14 mouse cellular contexts compared by ENCODE assay signal in genomic region chr2:128549561-128549960, GRCm38 (mm10). TPM values are rescaled to one million over a fixed set of nuclear protein-coding genes. Genes with fewer than 3 reads are reported as not detected.
DNase-seq lines count a peak whose midpoint lies in the region; ATAC-seq lines count a peak whose summit lies in the region.
"Had no signal": no experiment of that assay in that cellular context is flagged by ENCODE, and none has a peak within 500 bp of the region (broad histone marks: within the 10 kb centered on the region; RNA-seq: fewer than 3 reads in every experiment).

No protein-coding gene starts in this region.

- H3K9me3 ChIP-seq in heart, embryonic 13.5 days: no peaks in the 10 kb centered on the region
- H3K9me3 ChIP-seq in lung, embryonic 16.5 days (ENCODE audit: control insufficient read depth, low read length): no peaks in the 10 kb centered on the region
- H3K9me3 ChIP-seq in stomach, embryonic 16.5 days (replicated peaks; ENCODE audit: control insufficient read depth, low read length): no peaks in the 10 kb centered on the region
- H3K9me3 ChIP-seq: embryonic facial prominence, embryonic 12.5 days had no signal

- no peak overlapping the region; the same call in 1 of the 2 replicates for H3K9ac ChIP-seq in heart, embryonic 13.5 days
- no peak overlapping the region for H3K9ac ChIP-seq in lung, embryonic 16.5 days (ENCODE audit: low read length)
- H3K9ac ChIP-seq in stomach, embryonic 16.5 days (ENCODE audit: low read length): peak overlapping the region; percentile 18; the same call in 1 of the 2 replicates
- H3K9ac ChIP-seq: embryonic facial prominence, embryonic 12.5 days had no signal

- WGBS in heart, embryonic 13.5 days: 24% methylated on average over 7 of the region's 7 CpGs
- WGBS in lung, embryonic 16.5 days: 9% methylated on average over 7 of the region's 7 CpGs
- WGBS in stomach, embryonic 16.5 days: 12% methylated on average over 7 of the region's 7 CpGs

- ATAC-seq in heart, embryonic 13.5 days (ENCODE audit: extremely low read depth, insufficient number of reproducible peaks, low FRiP score, low TSS enrichment): no peak
- ATAC-seq in lung, embryonic 16.5 days (ENCODE audit: low read depth): peak; percentile 82
- ATAC-seq in stomach, embryonic 16.5 days (ENCODE audit: insufficient read depth, low FRiP score): peak; percentile 71
- ATAC-seq: forebrain, embryonic 16.5 days had no signal

- H3K36me3 ChIP-seq in heart, embryonic 13.5 days: no peaks in the 10 kb centered on the region
- H3K36me3 ChIP-seq in lung, embryonic 16.5 days (ENCODE audit: control insufficient read depth, insufficient read depth, low read length): no peaks in the 10 kb centered on the region
- no peaks in the 10 kb centered on the region for H3K36me3 ChIP-seq in stomach, embryonic 16.5 days (ENCODE audit: control insufficient read depth, insufficient read depth, low read length)
- H3K36me3 ChIP-seq: embryonic facial prominence, embryonic 12.5 days had no signal

- peaks cover 13% of the 10 kb centered on the region for H3K4me1 ChIP-seq in heart, embryonic 13.5 days
- H3K4me1 ChIP-seq in lung, embryonic 16.5 days (replicated peaks; ENCODE audit: control insufficient read depth, insufficient read depth, low read length): peaks cover 30% of the 10 kb centered on the region
- H3K4me1 ChIP-seq in stomach, embryonic 16.5 days (ENCODE audit: control insufficient read depth, insufficient read depth, low read length): peaks cover 18% of the 10 kb centered on the region

- peaks cover 6% of the 10 kb centered on the region for H3K27me3 ChIP-seq in heart, embryonic 13.5 days (replicated peaks)
- no peaks in the 10 kb centered on the region for H3K27me3 ChIP-seq in lung, embryonic 16.5 days (ENCODE audit: control insufficient read depth, insufficient read depth, low read depth, low read length)
- H3K27me3 ChIP-seq in stomach, embryonic 16.5 days (ENCODE audit: control insufficient read depth, insufficient read depth, low read length): no peaks in the 10 kb centered on the region
- H3K27me3 ChIP-seq: embryonic facial prominence, embryonic 12.5 days had no signal

- H3K27ac ChIP-seq in heart, embryonic 13.5 days (replicated peaks): peak overlapping the region; percentile 48
- peak overlapping the region; percentile 1; the same call in 1 of the 2 replicates for H3K27ac ChIP-seq in lung, embryonic 16.5 days (ENCODE audit: low read length)
- peak overlapping the region; percentile 71 for H3K27ac ChIP-seq in stomach, embryonic 16.5 days (ENCODE audit: low read length)
- H3K27ac ChIP-seq: embryonic facial prominence, embryonic 12.5 days; left cerebral cortex, adult 2 months had no signal

- H3K4me3 ChIP-seq in heart, embryonic 13.5 days: no peak overlapping the region
- no peak overlapping the region for H3K4me3 ChIP-seq in lung, embryonic 16.5 days (ENCODE audit: low read length)
- no peak overlapping the region for H3K4me3 ChIP-seq in stomach, embryonic 16.5 days (replicated peaks; ENCODE audit: low read length)
- H3K4me3 ChIP-seq: embryonic facial prominence, embryonic 12.5 days; left cerebral cortex, adult 2 months had no signal

- H3K4me2 ChIP-seq in heart, embryonic 13.5 days: peak overlapping the region; percentile 24; the same call in 1 of the 2 replicates
- H3K4me2 ChIP-seq in lung, embryonic 16.5 days (ENCODE audit: low read depth, low read length): no peak overlapping the region; the same call in 1 of the 2 replicates
- no peak overlapping the region for H3K4me2 ChIP-seq in stomach, embryonic 16.5 days (ENCODE audit: low read depth, low read length)
- H3K4me2 ChIP-seq: embryonic facial prominence, embryonic 12.5 days had no signal

- no peak for DNase-seq in heart, adult 11 months
- no peak for DNase-seq in lung, adult 18-20 months
- peak; percentile 41 for DNase-seq in fibroblast of lung, adult 2 months (ENCODE audit: low read depth)
- DNase-seq in right cerebral cortex, postnatal 14 days: no peak
- DNase-seq in gastrocnemius, postnatal 25 days: no peak
- DNase-seq: kidney, postnatal 10 days; lung, adult 2 months had no signal

RNA-seq across cellular contexts. Expression of gene Spdye4c, which starts 41.4 kb away (rescaled TPM):
- not detected in 2 replicates for polyA plus RNA-seq in heart, embryonic 13.5 days (2015; fragmentation: Nextera tagmentation; extraction: Ambion mirVana)
- polyA plus RNA-seq in lung, embryonic 16.5 days (2015; fragmentation: Nextera tagmentation; extraction: Ambion mirVana): not detected in 2 replicates
- polyA plus RNA-seq in stomach, embryonic 16.5 days (2015; fragmentation: Nextera tagmentation; extraction: Ambion mirVana): not detected in 2 replicates
- not detected for total RNA-seq in gastrocnemius, postnatal 25 days (2021)
- total RNA-seq: granulocyte monocyte progenitor cell, adult 5-6 weeks; left cerebral cortex, adult 2 months had no signal
- polyA plus RNA-seq: embryonic facial prominence, embryonic 12.5 days; forebrain, embryonic 16.5 days; lung, adult 2 months had no signal

Comparison
In these comparisons a context has a peak if more than half of its experiments do, and no peak if none do; other contexts are left out.
1. H3K27ac ChIP-seq: peak in every context shown above with its lines; median percentile 71 in stomach, embryonic 16.5 days; 48 in heart, embryonic 13.5 days; 1 in lung, embryonic 16.5 days.